Comparison of ENCODE assay signal across 28 mouse cellular contexts in the genomic region with DNA sequence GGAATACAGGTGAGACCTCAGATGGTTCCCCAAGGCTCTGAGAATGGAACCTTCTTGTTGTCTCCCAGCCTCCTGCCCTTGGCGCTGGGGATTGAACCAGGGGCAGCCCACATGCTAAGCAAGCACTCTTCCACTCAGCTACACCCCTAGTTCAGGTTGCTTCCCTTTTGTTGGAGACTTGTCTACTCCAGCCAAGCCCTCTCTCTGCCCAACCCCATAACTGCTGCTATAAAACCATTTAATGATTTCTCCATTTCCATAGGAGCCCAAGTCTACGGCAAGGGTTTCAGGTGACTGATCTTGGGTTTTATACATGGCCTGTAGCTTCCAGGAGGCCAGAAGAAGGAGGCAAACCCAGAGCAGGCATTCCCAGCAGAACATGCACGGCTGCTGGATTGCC.
"Had no signal": no experiment of that assay in that cellular context is flagged by ENCODE, and none has a peak within 500 bp of the region (broad histone marks: within the 10 kb centered on the region; RNA-seq: fewer than 3 reads in every experiment).

No protein-coding gene starts in this region.

- H3K27me3 ChIP-seq: heart, embryonic 12.5 days; hindbrain, embryonic 12.5 days; kidney, embryonic 15.5 days; limb, embryonic 12.5 days; liver, embryonic 13.5 days; liver, embryonic 15.5 days had no signal

- ATAC-seq: hindbrain, embryonic 16.5 days; inflammation-experienced regulatory T-cells, adult 6 months had no signal

- H3K9ac ChIP-seq: heart, embryonic 12.5 days; hindbrain, embryonic 12.5 days; hindbrain, embryonic 14.5 days; kidney, embryonic 15.5 days; limb, embryonic 12.5 days; liver, embryonic 13.5 days; liver, embryonic 15.5 days had no signal

- H3K4me1 ChIP-seq: hindbrain, embryonic 10.5 days; hindbrain, embryonic 12.5 days; limb, embryonic 10.5 days; liver, embryonic 13.5 days; liver, embryonic 15.5 days had no signal

- H3K4me3 ChIP-seq: gastrocnemius, adult 2 months; heart, adult 2 months; heart, embryonic 10.5 days; heart, embryonic 12.5 days; hindbrain, embryonic 10.5 days; hindbrain, embryonic 12.5 days; kidney, embryonic 15.5 days; layer of hippocampus, adult 2 months; left cerebral cortex, adult 2 months; limb, embryonic 10.5 days; limb, embryonic 12.5 days; liver, embryonic 13.5 days; liver, embryonic 15.5 days had no signal

- H3K36me3 ChIP-seq: heart, embryonic 10.5 days; heart, embryonic 12.5 days; hindbrain, embryonic 10.5 days; hindbrain, embryonic 12.5 days; kidney, embryonic 15.5 days; limb, embryonic 10.5 days; limb, embryonic 12.5 days; liver, embryonic 13.5 days; liver, embryonic 15.5 days had no signal

- H3K4me2 ChIP-seq: heart, embryonic 12.5 days; hindbrain, embryonic 12.5 days; hindbrain, embryonic 14.5 days; kidney, embryonic 15.5 days; limb, embryonic 12.5 days; liver, embryonic 11.5 days; liver, embryonic 13.5 days; liver, embryonic 15.5 days had no signal

- H3K9me3 ChIP-seq: heart, embryonic 10.5 days; heart, embryonic 12.5 days; hindbrain, embryonic 10.5 days; hindbrain, embryonic 12.5 days; kidney, embryonic 15.5 days; limb, embryonic 10.5 days; limb, embryonic 12.5 days; liver, embryonic 13.5 days; liver, embryonic 15.5 days had no signal

- DNase-seq: gastrocnemius, adult 2 months; gastrocnemius, postnatal 10 days; gastrocnemius, postnatal 25 days; heart, adult 2 months; heart, postnatal 10 days; heart, postnatal 4 days; kidney, adult 11 months; kidney, adult 2 months; kidney, adult 9 months; kidney, postnatal 14 days; kidney, postnatal 36 days; liver; liver, embryonic 13.5 days had no signal

- H3K27ac ChIP-seq: gastrocnemius, adult 2 months; heart, adult 2 months; heart, embryonic 10.5 days; hindbrain, embryonic 10.5 days; hindbrain, embryonic 12.5 days; hindbrain, embryonic 14.5 days; kidney, embryonic 15.5 days; kidney, postnatal 0 days; layer of hippocampus, adult 2 months; left cerebral cortex, adult 2 months; limb, embryonic 10.5 days; limb, embryonic 12.5 days; liver, embryonic 13.5 days; liver, embryonic 15.5 days had no signal
